Mouse (Mus musculus) gastrocnemius, adult 8-10 months (tissue): ENCODE data around the gene Trpc5os. TPM values are rescaled to one million over a fixed set of nuclear protein-coding genes. Genes with fewer than 3 reads are reported as not detected.

Source experiments
- DNase-seq, 2 experiments: peaks; one replicate each; pipeline ENCODE4 v3.0.0; 2022; ENCODE audit warnings: low spot score in 2 of 2
- total RNA-seq, 4 experiments: library from RNA; stranded (reverse); gene quantifications; 2 replicates each; pipeline ENCODE4 v1.2.4; 2022

Gene Trpc5os
- total RNA-seq = not detected

DNA sequence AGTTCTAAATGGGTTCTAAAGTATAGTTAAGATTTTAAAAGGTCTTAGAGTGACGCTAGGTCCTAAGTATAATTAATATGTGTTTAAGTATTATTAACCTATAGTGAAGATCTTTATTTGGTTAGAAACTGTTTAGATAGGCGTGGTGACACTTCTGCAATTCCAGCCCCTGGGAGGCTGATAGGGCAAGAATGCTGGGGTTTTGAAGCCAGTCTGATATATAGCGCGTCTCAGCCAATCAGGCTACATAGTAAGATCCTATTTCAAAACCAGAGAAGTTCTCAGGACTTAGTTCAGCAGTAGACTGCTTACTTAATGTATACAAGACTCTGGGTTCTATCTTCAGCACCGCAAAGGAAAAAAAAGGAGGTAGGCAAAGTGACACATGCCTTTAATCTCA lies at the start of gene Trpc5os:
Trpc5os (plus strand) TSS at position 301 of the 400 bp plus-strand sequence.
- DNase-seq = no peak

DNA sequence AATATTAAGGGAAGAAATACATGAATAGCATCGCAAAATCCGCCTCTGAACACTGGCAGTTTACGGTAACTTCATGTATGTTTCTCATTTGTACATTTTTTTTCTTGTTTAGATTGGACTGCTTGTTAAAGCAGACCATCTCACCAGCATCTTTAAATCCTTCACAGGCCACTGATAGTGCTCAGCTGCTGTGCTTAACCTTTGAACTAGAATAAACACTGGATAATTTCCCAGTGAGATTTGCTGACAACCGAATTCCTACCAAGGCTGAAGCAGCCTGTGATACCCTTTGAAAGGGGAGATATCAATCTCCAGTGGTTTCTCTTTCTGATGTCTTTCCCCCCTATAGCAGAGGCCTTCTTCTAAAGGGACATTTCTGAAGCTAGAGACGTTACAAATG lies 48.3 kb upstream of the Trpc5os start:
- no peak for DNase-seq

GRCm38 (mm10) chrX:144420259-144420658 lies 36.1 kb upstream of the Trpc5os start:
- DNase-seq = no peak

DNA sequence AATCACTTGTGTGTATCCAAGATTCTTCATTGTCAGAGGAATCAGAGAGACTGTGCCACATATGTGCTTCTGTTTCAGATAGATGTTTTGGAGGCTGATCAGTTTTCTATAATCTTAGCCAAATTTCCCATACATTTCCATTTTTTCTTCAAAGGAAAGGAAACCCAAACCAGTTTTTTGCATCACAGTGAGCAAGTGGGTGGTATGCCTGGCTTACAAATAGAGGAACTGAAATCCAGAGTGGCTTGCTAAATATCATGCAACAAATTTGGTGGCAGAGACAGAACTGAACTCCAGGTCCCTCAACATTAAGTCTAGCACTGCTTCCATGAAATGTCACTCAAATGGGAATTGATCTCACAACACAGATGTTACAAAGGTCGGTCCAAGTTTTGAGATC lies 35.3 kb upstream of the Trpc5os start:
- no peak for DNase-seq

DNA sequence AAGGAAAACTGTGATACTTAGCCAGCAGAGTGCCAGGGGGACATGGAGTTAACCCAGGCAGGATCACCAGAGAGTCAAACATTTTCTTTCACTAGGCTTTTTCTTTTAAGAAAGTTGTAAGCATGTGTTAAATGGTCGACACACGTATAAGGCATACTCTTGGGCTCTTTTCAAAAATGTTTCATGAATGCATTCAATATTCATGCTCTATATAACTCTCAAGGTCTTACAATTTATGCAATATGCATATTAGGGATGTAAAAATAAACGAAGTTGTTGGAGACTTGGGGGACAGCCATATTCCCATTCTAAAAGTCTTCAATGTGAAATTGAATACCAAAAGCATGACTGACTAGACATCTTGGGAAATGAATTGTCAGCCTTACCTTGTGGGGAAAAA lies 32.5 kb upstream of the Trpc5os start:
- no peak for DNase-seq

- DNase-seq = no peak
These were observed 8.0 kb downstream of the Trpc5os start for GRCm38 (mm10) chrX:144464416-144464815.

GRCm38 (mm10) chrX:144491394-144491793 lies 35.0 kb downstream of the Trpc5os start:
- no peak for DNase-seq

- no peak for DNase-seq
These were observed 66.9 kb downstream of the Trpc5os start for GRCm38 (mm10) chrX:144523239-144523638.

DNA sequence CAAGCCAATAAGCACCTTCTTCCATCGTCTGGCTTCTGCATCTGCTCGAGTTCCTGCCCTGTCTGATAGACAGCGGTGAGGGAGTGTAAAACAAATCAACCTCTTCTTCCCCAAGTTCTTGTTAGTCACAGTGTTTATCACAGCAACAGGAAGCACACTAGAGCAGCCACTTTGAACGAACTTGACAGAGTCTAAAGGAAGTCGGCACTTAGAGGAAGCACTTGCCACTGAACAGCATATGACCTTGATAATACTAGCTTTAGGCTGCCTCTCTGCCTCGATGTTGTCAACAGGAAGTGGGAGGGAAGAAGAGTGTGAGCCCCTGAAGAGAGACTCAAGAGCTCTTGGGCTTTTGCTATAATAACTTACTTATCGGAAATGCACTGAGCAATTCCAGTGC lies 69.7 kb downstream of the Trpc5os start:
- DNase-seq = no peak

Other genes starting within 250 kb of the Trpc5os start
- 1 to 10 TPM; 4.4 to 6.9 (median 5.2) TPM for gene Alg13, start 138.8 kb upstream of the Trpc5os start, total RNA-seq
- gene Trpc5, start 231.6 kb downstream of the Trpc5os start, total RNA-seq = under 1 TPM in 2 of 4 experiments, not detected in 2; 0.07 to 0.12 TPM
- under 1 TPM in 1 of 4 experiments, not detected in 3; 0.09 TPM for gene Rtl4, start 232.3 kb downstream of the Trpc5os start, total RNA-seq